Mouse (Mus musculus): ENCODE data around the gene Rfng.

GRCm38 (mm10) chr11:120777123-120777522 is 6.9 kb downstream of the Rfng start:
- TF ChIP-seq CTCF (IDR thresholded peaks at IDR 0.05; ENCODE audit: low read depth, low read length) = no peak
- TF ChIP-seq TAL1 (conservative IDR thresholded peaks at IDR 0.05; ENCODE audit: low read depth, low read length) = no peak

All from G1E (cell line).